8 mouse cellular contexts compared by ENCODE assay signal in the genomic region with DNA sequence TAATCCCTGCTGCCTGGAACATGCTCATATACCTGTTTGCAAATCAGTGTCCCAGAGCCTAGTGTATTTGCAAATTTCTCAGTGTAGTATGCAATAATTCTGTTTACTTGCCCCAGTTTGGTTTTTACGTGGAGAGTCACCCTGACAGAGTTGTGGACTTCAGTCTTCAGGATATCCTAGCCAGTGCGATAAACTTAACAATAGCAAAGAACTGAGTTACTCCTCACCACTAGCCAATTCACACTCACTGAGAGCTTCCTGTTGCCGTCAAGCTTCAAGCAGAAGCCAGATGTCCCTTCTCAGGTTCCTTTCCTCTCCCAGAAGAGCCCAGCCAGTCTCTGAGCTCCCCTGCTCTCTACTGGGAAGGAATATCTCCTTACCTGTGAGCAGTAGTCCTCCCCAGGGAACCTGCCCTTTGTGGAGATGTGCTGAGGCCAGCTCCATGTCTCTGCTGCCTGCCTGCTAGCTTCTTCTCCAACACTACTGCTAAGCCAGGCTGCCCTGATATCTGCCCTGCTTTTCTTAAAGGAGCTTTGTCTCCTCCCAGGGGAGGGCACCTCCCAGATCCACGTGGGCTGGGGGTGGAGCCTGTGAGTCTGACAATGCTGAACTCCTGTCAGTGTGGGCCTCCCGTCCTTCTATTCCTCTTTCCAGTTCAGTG. TPM values are rescaled to one million over a fixed set of nuclear protein-coding genes. Genes with fewer than 3 reads are reported as not detected.
DNase-seq lines count a peak whose midpoint lies in the region; ATAC-seq and TF ChIP-seq lines count a peak whose summit lies in the region.
"Not testable (repeated sequence)": the region's sequence is repeated elsewhere in the genome, so short reads cannot be mapped to it uniquely, and the experiment has no call there.

A gene (minus strand): TSS at position 513 of the 661 bp plus-strand sequence.

- H3K4me2 ChIP-seq in neural tube, embryonic 11.5 days (ENCODE audit: low read depth) = not testable (repeated sequence)
- peak within 1 kb of the TSS; percentile 23; the same call in 1 of the 2 replicates for H3K4me2 ChIP-seq in stomach, postnatal 0 days (replicated peaks; ENCODE audit: low read depth)

- not testable (repeated sequence) for H3K4me1 ChIP-seq in bone marrow, adult 2 months (ENCODE audit: control insufficient read depth, insufficient read depth, low read length); lung, adult 2 months (ENCODE audit: control insufficient read depth, insufficient read depth, low read length); neural tube, embryonic 11.5 days (ENCODE audit: control insufficient read depth, insufficient read depth, low read length); stomach, postnatal 0 days (replicated peaks; ENCODE audit: control insufficient read depth, insufficient read depth)

- H3K36me3 ChIP-seq in neural tube, embryonic 11.5 days (ENCODE audit: control insufficient read depth, insufficient read depth, low read length); stomach, postnatal 0 days (ENCODE audit: control insufficient read depth, insufficient read depth, low read length): not testable (repeated sequence)

- TF ChIP-seq CTCF in bone marrow, adult 2 months (IDR thresholded peaks at IDR 0.05; ENCODE audit: control insufficient read depth, insufficient read depth, low read length); lung, adult 2 months (IDR thresholded peaks at IDR 0.05; ENCODE audit: insufficient read depth, low read length); stomach, postnatal 0 days (IDR thresholded peaks at IDR 0.05; ENCODE audit: low read depth): not testable (repeated sequence)

- DNase-seq in CD4-positive, CD25-positive, alpha-beta regulatory T cell, adult 2 months (ENCODE audit: low read depth, low spot score) = peak; percentile 32
- DNase-seq in gastrocnemius, adult 18-20 months (ENCODE audit: low spot score) = peak; percentile 47
- peak; percentile 47 for DNase-seq in heart, postnatal 25 days (ENCODE audit: low spot score)
- peak; percentile 81 to 89 for DNase-seq in kidney, postnatal 25 days
- DNase-seq in lung, adult 2 months = peak; percentile 71
- peak; percentile 19 for DNase-seq in neural tube, embryonic 11.5 days (ENCODE audit: low spot score)
- peak; percentile 85 for DNase-seq in stomach, postnatal 0 days (ENCODE audit: low spot score)

- intact Hi-C loops in heart, postnatal 25 days (cut with DNase I) = not testable (repeated sequence)

- H3K4me3 ChIP-seq in bone marrow, adult 2 months (replicated peaks; ENCODE audit: control insufficient read depth, low read depth, low read length) = peak within 1 kb of the TSS; percentile 66
- peak within 1 kb of the TSS; percentile 39 for H3K4me3 ChIP-seq in lung, adult 2 months (replicated peaks; ENCODE audit: extremely low read depth, low read depth, low read length)
- not testable (repeated sequence) for H3K4me3 ChIP-seq in neural tube, embryonic 11.5 days (ENCODE audit: low read depth, low read length); stomach, postnatal 0 days (ENCODE audit: low read depth, low read length)

- not testable (repeated sequence) for ATAC-seq in neural tube, embryonic 11.5 days (ENCODE audit: insufficient read depth, low FRiP score, low TSS enrichment)
- peak; percentile 94 for ATAC-seq in stomach, postnatal 0 days (ENCODE audit: low FRiP score, low TSS enrichment)

- H3K27ac ChIP-seq in bone marrow, adult 2 months (ENCODE audit: control insufficient read depth, insufficient read depth, low read depth, low read length, poor library complexity) = peak within 1 kb of the TSS; percentile 62
- H3K27ac ChIP-seq in neural tube, embryonic 11.5 days (ENCODE audit: low read depth, low read length); stomach, postnatal 0 days (replicated peaks): not testable (repeated sequence)

- H3K9me3 ChIP-seq in neural tube, embryonic 11.5 days (ENCODE audit: control insufficient read depth, low read length); stomach, postnatal 0 days (ENCODE audit: control insufficient read depth, low read length): not testable (repeated sequence)

- not testable (repeated sequence) for TF ChIP-seq POLR2A in bone marrow, adult 2 months (IDR thresholded peaks at IDR 0.05; ENCODE audit: borderline replicate concordance, control insufficient read depth, low read depth, low read length)
- peak; percentile 80; the same call in 1 of the 2 replicates for TF ChIP-seq POLR2A in lung, adult 2 months (IDR thresholded peaks at IDR 0.05; ENCODE audit: borderline replicate concordance, extremely low read depth, low read depth, low read length)

- TF ChIP-seq EP300 in stomach, postnatal 0 days (optimal IDR thresholded peaks at IDR 0.05) = not testable (repeated sequence)

- 2% methylated on average over 5 of the region's 5 CpGs for WGBS in bone marrow, adult 2 months
- 4% methylated on average over 5 of the region's 5 CpGs for WGBS in lung, adult 2 months
- 31% methylated on average over 5 of the region's 5 CpGs for WGBS in neural tube, embryonic 11.5 days
- 12% methylated on average over 5 of the region's 5 CpGs for WGBS in stomach, postnatal 0 days

- H3K27me3 ChIP-seq in neural tube, embryonic 11.5 days (ENCODE audit: control insufficient read depth, insufficient read depth, low read length); stomach, postnatal 0 days (ENCODE audit: control insufficient read depth, insufficient read depth, low read length): not testable (repeated sequence)

- H3K9ac ChIP-seq in neural tube, embryonic 11.5 days (ENCODE audit: low read length); stomach, postnatal 0 days (ENCODE audit: low read length): not testable (repeated sequence)

RNA-seq across cellular contexts. Expression of the gene that starts here (rescaled TPM):
- 11.7 and 31.5 TPM in 2 replicates for polyA plus RNA-seq in bone marrow, adult 2 months (2011; ENCODE audit: insufficient read depth, insufficient read length, low replicate concordance, missing spikeins)
- total RNA-seq in gastrocnemius, adult 18-20 months (2021) = 1 to 10 TPM; 2.7 to 4.4 TPM
- total RNA-seq in heart, postnatal 25 days (2021) = 10 to 100 TPM; 12.4 to 14.7 TPM
- 30.9 and 38.6 TPM in 2 replicates for polyA plus RNA-seq in lung, adult 2 months (2012; rRNA removed)
- polyA plus RNA-seq in neural tube, embryonic 11.5 days (2014; fragmentation: Nextera tagmentation; extraction: Ambion mirVana) = 1.0 and 1.2 TPM in 2 replicates
- polyA plus RNA-seq in stomach, postnatal 0 days (2015; fragmentation: Nextera tagmentation; extraction: Ambion mirVana) = 16.7 and 25.7 TPM in 2 replicates

Comparison
In these comparisons a context has a peak if more than half of its experiments do, and no peak if none do; other contexts are left out.
1. DNase-seq: peak in every context shown above with its lines; median percentile 85 in kidney, postnatal 25 days; 85 in stomach, postnatal 0 days; 71 in lung, adult 2 months; 47 in gastrocnemius, adult 18-20 months; 47 in heart, postnatal 25 days; 32 in CD4-positive, CD25-positive, alpha-beta regulatory T cell, adult 2 months; 19 in neural tube, embryonic 11.5 days.